Mouse (Mus musculus): ENCODE data around the gene Kcne2. TPM values are rescaled to one million over a fixed set of nuclear protein-coding genes. Genes with fewer than 3 reads are reported as not detected.

The Kcne2 gene
- polyA plus RNA-seq, 1 experiment = not detected

DNA sequence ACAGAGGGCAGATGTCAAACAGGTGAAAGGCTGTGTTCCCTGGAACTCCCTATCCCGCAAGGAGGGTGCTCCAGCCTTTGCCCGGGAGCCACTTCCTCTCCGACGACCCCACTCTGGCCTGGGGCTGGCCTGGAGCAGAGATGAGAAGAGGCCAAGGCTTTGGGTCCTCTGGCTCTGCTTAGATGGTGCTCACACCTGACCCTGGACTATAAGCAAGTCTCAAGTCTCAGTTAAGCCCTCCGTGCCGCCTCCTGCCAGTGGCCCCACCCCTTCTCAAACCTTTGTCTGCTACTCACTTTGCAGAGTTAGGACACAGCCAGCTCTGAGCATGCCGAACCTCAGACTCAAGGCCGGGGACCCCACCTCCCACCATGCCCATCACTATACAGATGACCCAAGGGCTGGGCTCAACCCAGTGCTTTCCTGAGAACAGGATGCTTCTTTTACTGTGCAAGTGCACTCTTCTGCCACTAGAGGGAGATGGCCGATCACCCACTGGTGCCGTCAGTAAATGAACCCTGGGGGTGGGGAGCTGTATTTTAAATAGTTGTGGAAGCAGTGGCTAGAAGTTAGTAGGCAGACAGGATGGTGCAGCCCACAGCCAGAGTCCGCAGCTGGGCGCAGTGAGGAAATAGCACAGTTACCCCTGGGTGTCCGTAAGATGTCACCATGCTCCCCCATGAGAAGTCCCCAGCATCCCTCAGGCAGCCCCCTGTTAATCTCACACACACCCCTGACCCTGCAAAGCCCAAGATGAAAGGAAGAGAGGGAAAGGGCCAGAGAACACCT lies 22.0 kb downstream of the Kcne2 start:
- no peak for TF ChIP-seq USF1 (IDR thresholded peaks at IDR 0.05; ENCODE audit: low read depth)
- no peak for TF ChIP-seq POLR2A (IDR thresholded peaks at IDR 0.05; ENCODE audit: insufficient read length, low read depth)
- TF ChIP-seq TCF12 (IDR thresholded peaks at IDR 0.05; ENCODE audit: insufficient read depth, poor library complexity, severe bottlenecking) = no peak
- no peak for TF ChIP-seq MYOD1 (IDR thresholded peaks at IDR 0.05; ENCODE audit: control insufficient read depth in 1 of 3, insufficient read length in 2 of 3, low read depth in 2 of 3)
- TF ChIP-seq SRF (IDR thresholded peaks at IDR 0.05; ENCODE audit: control insufficient read depth, insufficient read length, low read depth) = no peak
- no peak for TF ChIP-seq REST (IDR thresholded peaks at IDR 0.05; ENCODE audit: insufficient read depth, insufficient read length)
- TF ChIP-seq POLR2AphosphoS2 (IDR thresholded peaks at IDR 0.05; ENCODE audit: insufficient read length, low read depth) = no peak
- TF ChIP-seq MYOG (IDR thresholded peaks at IDR 0.05; ENCODE audit: control insufficient read depth in 1 of 3, insufficient read depth in 1 of 3, insufficient read length in 2 of 3, low read depth in 2 of 3) = no peak
- no peak for TF ChIP-seq TCF3 (IDR thresholded peaks at IDR 0.05; ENCODE audit: insufficient read length, low read depth)
- no peak for TF ChIP-seq E2F4 (IDR thresholded peaks at IDR 0.05; ENCODE audit: insufficient read depth)
- no peak for TF ChIP-seq CEBPB (IDR thresholded peaks at IDR 0.05; ENCODE audit: insufficient read depth, poor library complexity, severe bottlenecking)
- no peak for TF ChIP-seq MAX (IDR thresholded peaks at IDR 0.05; ENCODE audit: low read depth)
- Histone ChIP-seq H3ac (ENCODE audit: control insufficient read depth, insufficient read length) (no peak overlapping the region), H3K27me3 (ENCODE audit: control insufficient read depth, insufficient read depth, insufficient read length) (no peaks in the 10 kb centered on the region), H3K4me2 (ENCODE audit: low read depth) (no peak overlapping the region), H3K79me2 (ENCODE audit: control insufficient read depth, insufficient read depth) (no peaks in the 10 kb centered on the region), H3K36me3 (ENCODE audit: control insufficient read depth, insufficient read depth) (no peaks in the 10 kb centered on the region), H3K4me3 (no peak overlapping the region)

DNA sequence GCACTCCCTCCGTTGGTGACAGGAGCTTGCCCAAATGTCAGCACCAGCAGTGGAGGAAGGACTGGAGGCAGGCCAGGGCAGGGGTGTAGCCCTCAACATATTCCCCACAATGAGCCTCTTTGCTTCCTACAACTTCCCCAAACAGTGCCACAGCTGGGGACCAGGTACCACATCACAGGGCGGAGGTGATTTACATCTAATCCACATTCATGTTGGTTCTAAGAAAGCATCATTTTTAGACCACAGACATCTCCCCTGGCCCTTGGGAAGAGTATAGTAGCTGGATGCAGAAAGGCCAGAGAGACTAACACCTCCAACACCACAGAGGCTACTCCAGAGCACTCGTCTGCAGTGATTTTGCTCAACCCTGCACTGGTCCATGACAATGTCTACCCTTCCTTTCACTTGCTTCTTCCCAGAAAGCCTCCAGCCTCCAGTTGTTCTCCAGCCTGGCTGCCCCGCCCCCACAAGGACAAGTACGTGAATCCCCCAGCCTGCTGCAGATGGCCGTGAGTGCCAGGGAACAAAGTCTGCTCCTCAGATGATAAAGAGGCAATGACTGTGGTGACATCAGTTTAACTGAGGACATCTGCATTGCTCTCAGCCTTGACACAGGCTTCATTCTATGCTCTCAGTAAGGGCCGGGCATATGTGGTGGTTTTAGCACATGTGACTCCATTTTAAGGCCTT lies 24.0 kb downstream of the Kcne2 start:
- Histone ChIP-seq H3K4me2 (ENCODE audit: low read depth) (no peak overlapping the region), H3K4me3 (no peak overlapping the region), H3ac (ENCODE audit: control insufficient read depth, insufficient read length) (no peak overlapping the region), H3K36me3 (ENCODE audit: control insufficient read depth, insufficient read depth) (no peaks in the 10 kb centered on the region), H3K79me2 (ENCODE audit: control insufficient read depth, insufficient read depth) (no peaks in the 10 kb centered on the region), H3K27me3 (ENCODE audit: control insufficient read depth, insufficient read depth, insufficient read length) (no peaks in the 10 kb centered on the region)
- TF ChIP-seq POLR2A (IDR thresholded peaks at IDR 0.05; ENCODE audit: insufficient read length, low read depth) (no peak), TCF3 (IDR thresholded peaks at IDR 0.05; ENCODE audit: insufficient read length, low read depth) (no peak), POLR2AphosphoS2 (IDR thresholded peaks at IDR 0.05; ENCODE audit: insufficient read length, low read depth) (no peak), SRF (IDR thresholded peaks at IDR 0.05; ENCODE audit: control insufficient read depth, insufficient read length, low read depth) (no peak), E2F4 (IDR thresholded peaks at IDR 0.05; ENCODE audit: insufficient read depth) (no peak), MYOG (IDR thresholded peaks at IDR 0.05; ENCODE audit: control insufficient read depth in 1 of 3, insufficient read depth in 1 of 3, insufficient read length in 2 of 3, low read depth in 2 of 3) (no peak), CEBPB (IDR thresholded peaks at IDR 0.05; ENCODE audit: insufficient read depth, poor library complexity, severe bottlenecking) (no peak), REST (IDR thresholded peaks at IDR 0.05; ENCODE audit: insufficient read depth, insufficient read length) (no peak), MAX (IDR thresholded peaks at IDR 0.05; ENCODE audit: low read depth) (no peak), USF1 (IDR thresholded peaks at IDR 0.05; ENCODE audit: low read depth) (no peak), TCF12 (IDR thresholded peaks at IDR 0.05; ENCODE audit: insufficient read depth, poor library complexity, severe bottlenecking) (no peak), MYOD1 (IDR thresholded peaks at IDR 0.05; ENCODE audit: control insufficient read depth in 1 of 3, insufficient read length in 2 of 3, low read depth in 2 of 3) (no peak)

DNA sequence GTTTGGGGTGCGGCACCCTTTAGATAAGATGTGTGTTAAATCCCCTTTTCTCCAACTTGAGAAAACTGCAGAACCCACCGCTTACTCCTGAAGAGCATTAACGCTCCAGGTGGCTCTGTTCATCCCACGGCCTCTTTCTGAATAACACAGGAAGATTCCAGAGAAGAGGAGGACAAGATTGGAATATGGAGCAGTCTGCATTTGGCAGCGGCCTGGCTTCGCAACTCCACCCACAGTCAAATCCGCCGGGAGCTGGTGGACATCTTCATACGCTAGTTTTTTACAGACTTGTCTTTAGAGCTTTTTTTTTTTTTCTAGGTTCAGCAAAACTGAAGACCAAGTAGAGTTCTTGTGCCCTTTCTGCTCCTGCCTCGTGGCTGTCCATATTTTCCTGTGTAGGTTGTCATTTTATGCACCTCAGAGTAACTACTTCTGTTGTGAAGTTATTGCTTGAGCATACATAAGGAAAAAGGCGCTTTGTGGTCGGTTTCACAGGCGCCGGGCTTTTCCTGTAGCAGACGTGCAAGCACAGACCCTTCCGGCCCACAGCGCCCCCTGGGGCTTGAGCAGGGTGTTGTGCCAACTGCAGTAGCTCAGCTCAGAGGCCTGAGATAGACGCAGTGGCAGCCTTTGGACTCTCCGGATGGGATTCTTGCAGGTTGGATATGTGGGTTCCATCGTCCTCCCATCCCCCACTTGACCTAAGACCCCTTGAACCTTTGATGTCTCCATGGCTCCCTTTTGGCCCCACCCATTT lies 27.3 kb downstream of the Kcne2 start:
- H3K79me2 ChIP-seq (ENCODE audit: control insufficient read depth, insufficient read depth) = no peaks in the 10 kb centered on the region

DNA sequence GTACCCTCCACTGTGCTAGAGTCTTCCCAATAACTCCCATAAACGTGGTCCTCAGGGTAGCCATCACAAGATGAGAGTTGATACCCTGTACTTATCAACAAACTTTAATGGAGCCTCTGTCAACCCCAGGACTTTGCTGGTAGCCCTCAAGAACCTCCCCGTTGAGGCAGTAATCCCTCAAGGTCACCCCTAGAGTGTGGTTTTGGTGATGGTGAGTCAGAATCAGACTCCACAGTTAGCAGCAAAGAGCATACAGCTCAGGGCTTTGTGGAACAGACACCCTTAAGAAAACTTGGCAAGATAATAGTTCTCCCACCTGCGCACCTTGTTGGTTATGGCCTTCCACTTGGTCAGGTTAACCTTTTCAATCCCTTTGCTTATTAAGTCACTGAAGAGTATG lies 28.2 kb downstream of the Kcne2 start:
- Histone ChIP-seq H3ac (ENCODE audit: control insufficient read depth, insufficient read length) (no peak overlapping the region), H3K36me3 (ENCODE audit: control insufficient read depth, insufficient read depth) (no peaks in the 10 kb centered on the region), H3K79me2 (ENCODE audit: control insufficient read depth, insufficient read depth) (no peaks in the 10 kb centered on the region), H3K27me3 (ENCODE audit: control insufficient read depth, insufficient read depth, insufficient read length) (peaks cover 19% of the 10 kb centered on the region), H3K4me3 (no peak overlapping the region), H3K4me2 (ENCODE audit: low read depth) (no peak overlapping the region)
- TF ChIP-seq SRF (IDR thresholded peaks at IDR 0.05; ENCODE audit: control insufficient read depth, insufficient read length, low read depth) (no peak), POLR2AphosphoS2 (IDR thresholded peaks at IDR 0.05; ENCODE audit: insufficient read length, low read depth) (no peak)

More for the DNA sequence above, 27.3 kb downstream of the Kcne2 start:
- TF ChIP-seq E2F4 (IDR thresholded peaks at IDR 0.05; ENCODE audit: insufficient read depth) (no peak), CEBPB (IDR thresholded peaks at IDR 0.05; ENCODE audit: insufficient read depth, poor library complexity, severe bottlenecking) (no peak), REST (IDR thresholded peaks at IDR 0.05; ENCODE audit: insufficient read depth, insufficient read length) (no peak)
- Histone ChIP-seq H3K4me3 (no peak overlapping the region), H3K36me3 (ENCODE audit: control insufficient read depth, insufficient read depth) (no peaks in the 10 kb centered on the region), H3K27me3 (ENCODE audit: control insufficient read depth, insufficient read depth, insufficient read length) (peaks cover 11% of the 10 kb centered on the region), H3ac (ENCODE audit: control insufficient read depth, insufficient read length) (no peak overlapping the region), H3K4me2 (ENCODE audit: low read depth) (no peak overlapping the region)

Data from myocyte (in vitro differentiated cells).